Mouse (Mus musculus) neutrophil, adult 5-6 weeks (primary cell): ENCODE data around the gene Cep95. TPM values are rescaled to one million over a fixed set of nuclear protein-coding genes. Genes with fewer than 3 reads are reported as not detected.
A peak's percentile ranks its signal among the peaks of the same experiment; 100 is the strongest.
"Not testable (repeated sequence)": the region's sequence is repeated elsewhere in the genome, so short reads cannot be mapped to it uniquely, and the experiment has no call there.

Source experiments
- ATAC-seq: fragments of 151-379, 151-347 bp; 2 replicates; pipeline ENCODE4 v1.8.0; 2017; ENCODE audit warnings: mild to moderate bottlenecking, moderate TSS enrichment; ENCODE audit not compliant: insufficient number of reproducible peaks, poor library complexity, low FRiP score, severe bottlenecking; ENCODE audit errors: extremely low read depth
- total RNA-seq: library from RNA; stranded (forward); fragments of 200-1000 nt; gene quantifications from 2 replicates; pipeline ENCODE4 v1.2.3, GENCODE M21; 2017

Gene Cep95
- total RNA-seq, result 73.4 and 82.5 TPM in 2 replicates

DNA sequence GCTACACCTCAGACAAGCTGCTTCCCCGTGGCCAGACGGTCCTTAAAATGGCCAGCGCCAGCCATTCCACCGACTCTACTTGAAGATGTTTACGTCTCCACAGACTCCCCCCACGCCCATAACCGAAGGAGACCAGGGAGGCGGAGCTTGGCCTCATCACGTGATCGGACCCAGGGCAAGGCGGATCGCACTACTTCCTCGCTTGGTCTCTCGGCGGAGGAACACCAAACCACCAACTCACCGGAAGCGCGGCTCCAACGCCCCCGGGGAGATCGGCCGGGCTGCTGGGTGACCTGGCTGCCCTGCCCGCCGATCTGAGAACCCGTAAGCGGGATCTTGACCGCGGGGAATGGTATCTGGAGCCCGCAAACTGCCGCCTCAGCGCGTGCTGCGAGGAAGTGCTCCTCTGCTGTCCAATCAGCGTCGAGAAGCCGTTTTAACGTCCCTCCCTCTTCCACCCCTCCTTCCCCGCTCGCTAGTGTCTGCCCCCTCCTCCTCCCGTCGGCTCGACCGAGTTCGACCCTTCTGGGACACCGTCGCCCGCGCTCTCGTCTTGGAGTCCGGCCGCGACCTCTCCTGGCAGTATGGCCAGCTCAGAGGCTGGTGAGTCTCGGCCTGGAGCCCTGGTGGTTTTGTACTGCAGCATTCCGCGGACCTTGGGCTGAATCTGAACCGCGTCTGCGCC lies at the start of gene Cep95, which contains the start of gene Ddx5:
Cep95 (plus strand) TSS at position 478 of the 685 bp plus-strand sequence.
Ddx5 (minus strand) TSS at position 411 of the 685 bp plus-strand sequence.
- peak; percentile 67 for ATAC-seq

- not testable (repeated sequence) for ATAC-seq
These were observed 48.3 kb upstream of the Cep95 start for GRCm38 (mm10) chr11:106740724-106741123.

DNA sequence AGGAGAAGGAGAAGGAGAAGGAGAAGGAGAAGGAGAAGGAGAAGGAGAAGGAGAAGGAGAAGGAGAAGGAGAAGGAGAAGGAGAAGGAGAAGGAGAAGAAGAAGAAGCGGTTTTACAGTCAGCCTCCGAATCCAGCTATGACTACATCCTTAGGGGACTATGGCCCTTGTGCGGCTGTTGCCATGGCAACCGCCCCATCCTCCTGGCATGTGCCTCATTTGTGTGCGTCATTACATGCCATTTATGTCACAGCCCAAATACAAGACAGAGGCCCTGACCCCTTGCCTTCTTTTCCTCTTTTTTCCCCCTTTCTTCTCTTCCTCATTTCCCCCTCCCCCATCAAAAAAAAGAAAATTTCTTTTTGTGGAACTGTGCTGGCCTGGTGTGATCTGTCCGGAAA lies 47.8 kb upstream of the Cep95 start:
- ATAC-seq, result no peak

- ATAC-seq, result no peak
These were observed 47.2 kb upstream of the Cep95 start for GRCm38 (mm10) chr11:106741826-106742225.

GRCm38 (mm10) chr11:106742388-106742841 lies 46.6 kb upstream of the Cep95 start:
- peak; percentile 63; the same call in 1 of the 2 replicates for ATAC-seq

DNA sequence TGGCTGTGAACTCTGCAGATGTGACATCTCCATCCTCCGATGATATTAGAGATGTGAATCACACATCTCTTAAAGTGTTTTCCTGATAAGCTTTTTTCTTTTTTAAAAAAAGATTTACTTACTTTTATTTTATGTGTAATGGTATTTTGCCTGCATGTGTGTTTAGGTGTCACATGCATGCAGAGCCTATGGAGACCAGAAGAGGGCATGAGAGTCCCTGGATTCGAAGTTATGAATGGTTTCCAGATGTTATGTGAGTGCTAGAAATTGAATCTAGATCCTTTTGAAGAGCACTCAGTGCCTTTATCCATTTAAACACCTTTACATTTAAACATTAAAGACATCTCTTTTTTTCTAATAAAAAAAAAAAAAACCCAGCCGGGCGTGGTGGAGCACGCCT lies 44.1 kb upstream of the Cep95 start:
- peak; percentile 34; the same call in 1 of the 2 replicates for ATAC-seq

- not testable (repeated sequence) for ATAC-seq
These were observed 39.4 kb upstream of the Cep95 start for GRCm38 (mm10) chr11:106749557-106750120.

- peak; percentile 74 for ATAC-seq
These were observed 38.8 kb upstream of the Cep95 start, which contains the start of gene Pecam1 for GRCm38 (mm10) chr11:106750121-106750751. Gene Pecam1, minus strand, starts transcription at chr11:106750628.

GRCm38 (mm10) chr11:106751039-106752018 lies 37.7 kb upstream of the Cep95 start, which contains the start of gene Milr1:
Gene Milr1, plus strand, starts transcription at chr11:106751226.
- ATAC-seq, result peak; percentile 13; the same call in 1 of the 2 replicates

DNA sequence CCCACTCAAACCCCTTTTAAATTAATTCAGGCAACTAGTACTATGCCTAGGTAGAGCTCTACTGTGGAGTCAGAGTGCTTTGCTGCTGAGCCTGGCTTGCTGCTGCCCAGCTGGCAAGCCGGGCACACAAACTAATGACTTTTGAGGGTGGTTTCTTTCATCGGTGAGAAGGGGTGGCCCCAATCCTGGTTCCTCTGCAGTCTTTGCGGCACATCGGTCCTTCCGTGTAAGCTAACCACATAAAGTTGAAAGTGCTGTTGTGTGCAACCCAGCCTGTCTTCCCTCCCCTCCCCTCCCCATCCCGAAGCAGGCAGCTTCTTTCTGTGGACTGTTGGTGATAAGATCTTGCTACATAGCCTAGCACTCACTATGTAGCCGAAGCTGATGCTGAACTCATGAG lies 36.9 kb upstream of the Cep95 start:
- ATAC-seq, result peak; percentile 45; the same call in 1 of the 2 replicates

DNA sequence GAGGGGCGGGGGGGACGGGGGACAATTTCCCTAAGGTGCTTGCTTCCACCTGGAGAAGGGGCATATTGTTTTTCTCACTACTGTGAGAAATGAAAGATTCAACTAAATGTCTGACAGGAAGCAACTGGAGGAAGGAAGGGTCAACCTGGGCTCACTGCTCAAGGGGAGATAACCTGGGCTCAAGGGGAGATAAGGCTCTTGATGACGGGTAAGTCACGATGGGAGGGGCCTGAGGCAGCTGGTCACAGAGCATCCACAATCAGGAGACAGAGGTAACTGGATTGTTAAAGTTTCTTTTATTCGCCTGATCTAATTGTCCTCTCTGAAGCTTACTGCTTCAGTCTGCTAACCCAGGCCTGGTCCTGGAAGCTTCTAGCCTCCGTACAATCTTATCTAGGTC lies 35.7 kb upstream of the Cep95 start:
- ATAC-seq, result no peak

DNA sequence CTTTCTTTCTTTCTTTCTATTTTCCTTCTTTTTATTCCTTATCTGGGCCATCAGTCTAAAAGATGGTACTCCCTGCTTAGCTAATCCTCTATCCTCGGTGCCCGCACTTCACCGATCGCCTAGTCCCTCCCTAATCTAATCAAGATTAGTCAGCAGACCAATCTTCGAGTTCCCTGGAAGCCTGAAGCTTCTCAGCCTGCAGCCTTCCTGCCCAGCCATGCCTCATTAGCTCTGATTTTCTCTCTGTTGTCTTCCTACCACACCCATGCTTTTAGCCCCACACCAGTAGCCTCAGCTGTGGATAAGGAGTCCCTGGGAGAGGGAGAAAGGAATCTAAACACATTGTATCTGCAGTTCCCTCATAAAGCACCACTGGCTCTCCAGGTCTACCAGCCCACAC lies 33.5 kb upstream of the Cep95 start:
- ATAC-seq, result no peak

GRCm38 (mm10) chr11:106759028-106759427 lies 30.0 kb upstream of the Cep95 start:
- peak; percentile 71 for ATAC-seq

GRCm38 (mm10) chr11:106760511-106760910 lies 28.5 kb upstream of the Cep95 start:
- no peak for ATAC-seq

DNA sequence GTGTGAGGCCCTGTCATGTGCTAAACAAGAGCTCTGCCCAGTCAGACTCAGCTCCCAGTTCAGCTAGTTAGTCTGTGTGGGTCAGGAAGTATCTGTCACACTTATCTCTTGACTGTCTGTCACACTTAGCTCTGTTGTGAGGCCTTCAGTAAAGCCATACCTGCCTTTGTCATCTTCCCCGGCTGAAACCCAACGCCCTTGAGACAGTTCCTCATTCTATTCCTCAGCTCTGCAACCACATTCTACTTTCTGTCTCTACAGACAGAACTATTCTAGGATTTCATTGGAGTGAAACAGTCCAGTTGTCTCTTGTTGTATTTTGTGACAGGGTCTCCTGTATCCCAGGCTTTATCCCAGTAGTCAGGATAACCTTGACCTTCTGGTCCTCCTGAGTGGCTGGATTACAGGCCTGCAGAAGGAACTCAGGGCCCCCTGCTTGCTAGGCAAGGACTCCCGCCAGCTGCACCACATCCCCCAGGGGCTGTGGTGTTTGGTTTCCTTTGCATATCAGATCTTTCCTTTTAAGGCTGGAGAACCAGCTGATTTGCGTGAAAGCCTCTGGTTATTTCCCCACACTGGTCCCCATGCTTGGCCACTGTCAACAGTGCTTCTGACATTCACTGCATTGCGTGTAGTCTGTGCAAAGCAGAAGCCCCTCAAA lies 26.8 kb upstream of the Cep95 start:
- peak; percentile 65 for ATAC-seq

GRCm38 (mm10) chr11:106762800-106763185 lies 26.3 kb upstream of the Cep95 start:
- peak; percentile 11; the same call in 1 of the 2 replicates for ATAC-seq

- no peak for ATAC-seq
These were observed 22.4 kb upstream of the Cep95 start for GRCm38 (mm10) chr11:106766611-106767162.

DNA sequence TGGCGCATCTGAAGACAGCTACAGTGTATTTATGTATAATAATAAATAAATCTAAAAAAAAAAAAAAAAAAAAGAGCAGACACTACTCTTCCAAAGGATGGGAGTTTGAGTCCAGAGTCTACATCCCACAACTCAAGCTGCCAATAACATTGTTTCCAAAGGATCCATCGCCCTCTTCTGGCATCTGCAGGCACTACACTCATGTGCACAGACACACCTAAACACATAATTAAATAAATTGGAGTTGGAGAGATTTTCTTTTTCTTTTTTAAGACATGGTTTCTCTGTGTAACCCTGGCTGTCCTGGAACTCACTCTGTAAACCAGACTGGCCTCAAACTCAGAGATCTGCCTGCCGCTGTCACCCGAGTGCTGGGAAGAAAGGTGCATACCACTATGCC lies 21.5 kb upstream of the Cep95 start:
- no peak for ATAC-seq
